Mouse (Mus musculus) lung, postnatal 0 days (tissue): ENCODE results near the gene Mettl7a3. TPM values are rescaled to one million over a fixed set of nuclear protein-coding genes. Genes with fewer than 3 reads are reported as not detected.
"Not testable (repeated sequence)": the region's sequence is repeated elsewhere in the genome, so short reads cannot be mapped to it uniquely, and the experiment has no call there.

Source experiments
- ATAC-seq: fragments of 200-750 bp; cut with Nextera tagmentation; 2 replicates; pipeline ENCODE4 v1.8.0; 2017; ENCODE audit warnings: moderate library complexity
- DNase-seq: peaks from one replicate; pipeline ENCODE4 v3.0.0-alpha.2; 2016; ENCODE audit warnings: low spot score
- H3K27ac ChIP-seq: fragments of 300-500 bp; sonication (generic); 2 replicates; pipeline ENCODE4 v1.5.1; 2014; ENCODE audit warnings: antibody characterized with exemption, mild to moderate bottlenecking, low read length, mixed read lengths
- H3K27me3 ChIP-seq: fragments of 300-500 bp; sonication (generic); replicated peaks from 2 replicates; pipeline ENCODE4 v1.6.1; 2014; ENCODE audit warnings: low read length, mixed read lengths; ENCODE audit not compliant: insufficient read depth
- H3K36me3 ChIP-seq: fragments of 300-500 bp; sonication (generic); 2 replicates; pipeline ENCODE4 v1.6.1; 2014; ENCODE audit warnings: low read length, mixed read lengths; ENCODE audit not compliant: insufficient read depth
- H3K4me1 ChIP-seq: fragments of 300-500 bp; sonication (generic); 2 replicates; pipeline ENCODE4 v1.6.1; 2014; ENCODE audit warnings: antibody characterized with exemption, low read depth, low read length, mixed read lengths; ENCODE audit not compliant: insufficient read depth
- H3K4me2 ChIP-seq: fragments of 300-500 bp; sonication (generic); replicated peaks from 2 replicates; pipeline ENCODE4 v1.6.1; 2014; ENCODE audit warnings: low read depth, mild to moderate bottlenecking, low read length, moderate library complexity, mixed read lengths
- H3K4me3 ChIP-seq: fragments of 300-500 bp; sonication (generic); 2 replicates; pipeline ENCODE4 v1.5.1; 2014; ENCODE audit warnings: low read depth, low read length
- H3K9ac ChIP-seq: fragments of 300-500 bp; sonication (generic); replicated peaks from 2 replicates; pipeline ENCODE4 v1.6.1; 2014; ENCODE audit warnings: low read depth, mild to moderate bottlenecking
- H3K9me3 ChIP-seq: fragments of 300-500 bp; sonication (generic); 2 replicates; pipeline ENCODE4 v1.6.1; 2016; ENCODE audit warnings: low read length, mixed read lengths
- CTCF ChIP-seq: IDR thresholded peaks from 2 replicates; pipeline ENCODE4 v1.5.1; 2016; ENCODE audit warnings: antibody characterized with exemption, mild to moderate bottlenecking
- EP300 ChIP-seq: IDR thresholded peaks from 2 replicates; pipeline ENCODE4 v1.6.1; 2016; ENCODE audit warnings: antibody characterized with exemption, mild to moderate bottlenecking, control low read depth
- WGBS: fragments of 180-500 bp; shearing (Covaris S2); extraction: QIAGEN DNeasy Blood & Tissue Kit; methylation state at CpG from one replicate; pipeline ENCODE4 v1.1.7; 2014; 5-methylcytosine and 5-hydroxymethylcytosine counted together
- polyA plus RNA-seq: library from polyadenylated mRNA; unstranded; fragments of >200 nt; fragmentation: Nextera tagmentation; extraction: Ambion mirVana; gene quantifications from 2 replicates; pipeline ENCODE4 v1.2.1, GENCODE M21; 2015

Mettl7a3 gene
- polyA plus RNA-seq, 1 experiment from 2014 or later: 0.12 TPM

DNA sequence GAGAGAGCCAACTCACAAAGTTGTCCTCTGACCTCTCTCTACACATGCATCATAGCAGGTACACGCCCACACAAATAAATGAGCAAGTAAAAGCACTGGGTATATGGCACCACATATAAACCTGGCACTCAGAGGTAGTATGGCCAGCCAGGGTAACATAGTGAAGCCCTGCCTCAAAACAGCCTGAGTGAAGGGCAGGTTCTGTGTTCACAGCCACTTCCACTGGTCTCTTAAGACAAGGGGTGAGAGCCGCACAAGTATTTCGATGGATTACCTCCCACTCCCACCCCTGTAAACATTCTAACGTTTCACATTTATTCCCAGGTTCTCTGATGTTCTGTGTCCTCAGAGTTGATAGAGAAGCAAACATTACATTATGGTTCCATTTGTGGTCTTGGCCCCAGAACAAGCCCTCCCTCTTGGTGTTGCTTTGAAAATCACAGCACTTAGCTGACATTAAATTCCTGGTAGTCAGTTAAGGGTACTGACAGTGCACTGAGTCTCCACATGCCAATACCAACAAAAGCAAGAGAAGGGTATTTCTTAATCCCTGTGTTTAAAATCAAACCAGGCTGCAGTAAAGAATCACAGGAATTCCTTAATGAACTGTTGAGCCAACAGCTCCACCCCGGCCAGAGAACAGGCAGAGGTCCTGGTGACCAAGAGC, 6.7 kb downstream of the Mettl7a3 start:
- H3K4me2 ChIP-seq, H3K9me3 ChIP-seq, H3K4me1 ChIP-seq, H3K4me3 ChIP-seq, H3K9ac ChIP-seq, H3K36me3 ChIP-seq, H3K27me3 ChIP-seq: not testable (repeated sequence)
- TF ChIP-seq EP300: peak; percentile 27; the same call in 1 of the 2 replicates
- DNase-seq (peak; percentile 83), ATAC-seq (peak; percentile 81)
- peak overlapping the region; percentile 62; the same call in 1 of the 2 replicates for H3K27ac ChIP-seq
- 23% methylated on average over 4 of the region's 5 CpGs for WGBS

- TF ChIP-seq CTCF (no peak), EP300 (no peak)
- H3K4me1 ChIP-seq: no peaks in the 10 kb centered on the region
- no peaks in the 10 kb centered on the region for H3K36me3 ChIP-seq
- H3K9ac ChIP-seq: no peak overlapping the region
- ATAC-seq (no peak), DNase-seq (no peak)
- H3K4me2 ChIP-seq: no peak overlapping the region
- H3K27ac ChIP-seq: no peak overlapping the region
- no peak overlapping the region for H3K4me3 ChIP-seq
- no peaks in the 10 kb centered on the region for H3K9me3 ChIP-seq
- no peaks in the 10 kb centered on the region for H3K27me3 ChIP-seq
Observed at GRCm38 (mm10) chr15:100345484-100345883, 10.8 kb downstream of the Mettl7a3 start.

DNA sequence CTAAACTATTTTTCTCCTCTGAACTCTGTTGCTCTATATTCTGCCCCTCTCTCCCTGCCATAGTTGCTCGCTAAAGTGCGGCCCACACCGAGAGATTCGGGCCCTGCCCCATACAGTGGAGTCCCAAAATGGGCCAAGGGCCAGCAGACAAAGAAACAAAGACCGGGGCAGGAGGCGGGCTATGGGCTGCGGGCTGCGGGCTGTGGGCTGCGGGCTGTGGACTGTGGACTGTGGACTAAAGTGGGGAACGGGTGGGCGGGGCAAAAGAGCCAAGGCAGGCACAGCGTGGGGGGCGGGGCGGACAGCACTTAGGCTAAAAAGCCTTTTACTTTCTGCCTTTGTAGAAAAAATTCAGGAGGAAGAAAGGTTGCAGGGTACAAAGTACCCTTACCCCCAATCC, 12.0 kb downstream of the Mettl7a3 start:
- Histone ChIP-seq H3K4me3 (no peak overlapping the region), H3K9me3 (no peaks in the 10 kb centered on the region), H3K9ac (no peak overlapping the region), H3K27ac (no peak overlapping the region), H3K4me2 (no peak overlapping the region), H3K4me1 (no peaks in the 10 kb centered on the region), H3K36me3 (no peaks in the 10 kb centered on the region), H3K27me3 (no peaks in the 10 kb centered on the region)
- DNase-seq: peak; percentile 17
- TF ChIP-seq EP300 (no peak), CTCF (no peak)
- 0 out of 2 replicates have a peak, but pooled peaks have one; percentile 37 for ATAC-seq
- WGBS: 72% methylated on average over 14 of the region's 14 CpGs

- no peak overlapping the region for H3K4me3 ChIP-seq
- no peak for DNase-seq
- TF ChIP-seq CTCF (no peak), EP300 (no peak)
- H3K27ac ChIP-seq: no peak overlapping the region
- H3K9ac ChIP-seq: no peak overlapping the region
- no peaks in the 10 kb centered on the region for H3K9me3 ChIP-seq
- H3K27me3 ChIP-seq: no peaks in the 10 kb centered on the region
- no peak for ATAC-seq
- no peaks in the 10 kb centered on the region for H3K4me1 ChIP-seq
- H3K4me2 ChIP-seq: no peak overlapping the region
- H3K36me3 ChIP-seq: no peaks in the 10 kb centered on the region
- 23% methylated on average over 2 of the region's 2 CpGs for WGBS
Observed at GRCm38 (mm10) chr15:100349496-100349895, 14.8 kb downstream of the Mettl7a3 start.

GRCm38 (mm10) chr15:100351501-100352060, 16.9 kb downstream of the Mettl7a3 start:
- no peak for ATAC-seq
- Histone ChIP-seq H3K9me3 (no peaks in the 10 kb centered on the region), H3K9ac (no peak overlapping the region), H3K4me2 (no peak overlapping the region), H3K36me3 (no peaks in the 10 kb centered on the region), H3K4me1 (no peaks in the 10 kb centered on the region), H3K4me3 (no peak overlapping the region), H3K27me3 (no peaks in the 10 kb centered on the region), H3K27ac (no peak overlapping the region)
- peak; percentile 16 for DNase-seq
- no peak for TF ChIP-seq CTCF
- 46% methylated on average over 6 of the region's 6 CpGs for WGBS

GRCm38 (mm10) chr15:100352711-100353250, 18.1 kb downstream of the Mettl7a3 start, which contains the start of the genes Methig1 and Mettl7a2:
Methig1 (plus strand) TSS chr15:100353149.
Mettl7a2 (plus strand) TSS chr15:100353200.
- H3K4me3 ChIP-seq: no peak within 1 kb of the TSS
- H3K4me2 ChIP-seq: no peak within 1 kb of the TSS
- H3K36me3 ChIP-seq: no peaks in the 10 kb centered on the region
- no peak for TF ChIP-seq EP300
- TF ChIP-seq CTCF: no peak
- ATAC-seq (no peak), DNase-seq (no peak)
- H3K27ac ChIP-seq: no peak within 1 kb of the TSS
- no peaks in the 10 kb centered on the region for H3K4me1 ChIP-seq
- H3K27me3 ChIP-seq: no peaks in the 10 kb centered on the region
- no peak within 1 kb of the TSS for H3K9ac ChIP-seq
- H3K9me3 ChIP-seq: no peaks in the 10 kb centered on the region
- WGBS: 76% methylated on average over 10 of the region's 10 CpGs

- H3K4me1 ChIP-seq, H3K4me3 ChIP-seq, ATAC-seq, H3K9ac ChIP-seq, DNase-seq, H3K4me2 ChIP-seq, H3K27ac ChIP-seq, H3K36me3 ChIP-seq, H3K27me3 ChIP-seq, H3K9me3 ChIP-seq: not testable (repeated sequence)
- WGBS: 88% methylated on average over 10 of the region's 22 CpGs
Observed at GRCm38 (mm10) chr15:100353399-100353798, 18.7 kb downstream of the Mettl7a3 start.
